Mouse (Mus musculus) left cerebral cortex, adult 2 months (tissue): ENCODE data around the gene Satb2. TPM values are rescaled to one million over a fixed set of nuclear protein-coding genes. Genes with fewer than 3 reads are reported as not detected.

Experiments
- DNase-seq, 2 experiments: peaks; one replicate each; pipeline ENCODE4 v3.0.0; 2021 to 2022; ENCODE audit warnings: low spot score in 2 of 2, mixed read lengths in 1 of 2; ENCODE audit errors: extremely low spot score in 1 of 2
- H3K27ac ChIP-seq: fragments of 200-600 bp; 2 replicates; pipeline ENCODE4 v1.8.1; 2022
- H3K4me3 ChIP-seq: fragments of 200-600 bp; 2 replicates; pipeline ENCODE4 v1.8.1; 2022
- CTCF ChIP-seq: fragments of 200-600 bp; IDR thresholded peaks from 2 replicates; pipeline ENCODE4 v1.8.1; 2022; ENCODE audit warnings: antibody characterized with exemption, mild to moderate bottlenecking, moderate library complexity
- intact Hi-C: fragments of 180-260 bp; cut with DNase I; formaldehyde crosslinking; loops from one replicate; pipeline ENCODE4 v1.15.1; 2025
- long read RNA-seq, 2 experiments: library from polyadenylated mRNA; stranded (forward); transcript quantifications; one replicate each; pipeline ENCODE4 v2.0.0; 2021; ENCODE audit warnings: borderline mapping rate in 2 of 2
- total RNA-seq, 2 experiments: library from RNA; stranded (reverse); gene quantifications; 2 replicates each; pipeline ENCODE4 v1.2.3; 2021

The Satb2 gene
- total RNA-seq, result 10 to 100 TPM; 80.2 to 91.0 TPM
- long read RNA-seq, experiment 1, full-length matches to known transcripts, result 2 of 42 reads
- long read RNA-seq, experiment 1, partial matches to known transcripts, result 21 of 42 reads
- long read RNA-seq, experiment 1, other reads (novel, unspliced or antisense), result 19 of 42 reads
- long read RNA-seq, experiment 2, full-length matches to known transcripts, result 3 of 20 reads
- long read RNA-seq, experiment 2, partial matches to known transcripts, result 10 of 20 reads
- long read RNA-seq, experiment 2, other reads (novel, unspliced or antisense), result 7 of 20 reads

DNA sequence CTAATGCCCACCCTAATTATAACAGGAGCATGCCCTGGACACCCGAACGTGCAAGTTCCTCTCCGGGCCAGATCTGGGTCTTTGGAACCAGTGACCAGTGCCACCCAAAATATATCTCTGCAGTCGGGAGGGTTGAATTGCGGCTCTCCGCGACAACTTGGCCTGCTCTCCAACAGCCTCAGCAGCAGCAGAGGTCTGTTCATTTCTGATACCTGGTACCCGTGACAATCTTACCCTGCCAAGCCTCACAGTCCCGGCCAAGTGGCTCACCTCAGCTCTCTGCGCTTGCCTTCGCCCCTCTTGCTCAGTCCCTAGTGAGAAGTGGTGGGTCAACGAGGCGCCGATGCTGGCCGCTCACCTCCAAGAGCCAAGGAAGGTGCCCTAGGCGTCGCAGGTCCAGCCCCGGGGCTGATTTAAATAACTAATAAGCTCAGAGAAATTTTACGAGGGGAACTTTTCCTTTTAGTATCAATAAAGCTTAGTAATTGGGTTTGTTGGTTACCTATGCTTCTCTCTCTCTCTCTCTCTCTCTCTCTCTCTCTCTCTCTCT is at the start of gene Satb2:
Satb2 (minus strand) TSS at position 500 of the 550 bp plus-strand sequence.
- H3K27ac ChIP-seq, result peak within 1 kb of the TSS; percentile 99
- H3K4me3 ChIP-seq, result peak within 1 kb of the TSS; percentile 94
- DNase-seq, result no peak
- intact Hi-C loops, result loop anchor here (10.0 kb wide), 1 partner anchor 853 kb away; no protein-coding TSS in a partner anchor
- no peak for TF ChIP-seq CTCF

DNA sequence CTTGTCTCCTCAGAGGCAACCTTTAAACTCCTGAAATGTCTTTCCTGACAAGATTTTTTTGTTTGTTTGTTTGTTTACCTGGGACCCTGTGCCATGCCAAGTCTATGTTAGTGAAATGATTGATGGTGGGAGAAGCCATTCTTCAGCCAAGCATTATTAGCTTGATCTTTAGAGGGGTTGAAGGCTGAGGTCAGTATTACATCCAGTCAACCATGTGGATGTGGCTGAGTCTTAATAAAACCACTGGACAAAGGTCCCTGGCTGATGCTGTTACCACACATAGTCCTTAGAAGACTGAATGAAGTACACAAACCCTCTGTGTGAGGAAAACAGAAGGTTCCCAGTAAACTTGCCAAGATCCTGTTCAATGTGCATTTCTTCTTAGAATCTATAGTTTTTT is 40.5 kb upstream of the Satb2 start:
- no peak for TF ChIP-seq CTCF
- DNase-seq, result no peak
- no peak overlapping the region for H3K27ac ChIP-seq
- intact Hi-C loops, result no loop called here
- H3K4me3 ChIP-seq, result no peak overlapping the region

DNA sequence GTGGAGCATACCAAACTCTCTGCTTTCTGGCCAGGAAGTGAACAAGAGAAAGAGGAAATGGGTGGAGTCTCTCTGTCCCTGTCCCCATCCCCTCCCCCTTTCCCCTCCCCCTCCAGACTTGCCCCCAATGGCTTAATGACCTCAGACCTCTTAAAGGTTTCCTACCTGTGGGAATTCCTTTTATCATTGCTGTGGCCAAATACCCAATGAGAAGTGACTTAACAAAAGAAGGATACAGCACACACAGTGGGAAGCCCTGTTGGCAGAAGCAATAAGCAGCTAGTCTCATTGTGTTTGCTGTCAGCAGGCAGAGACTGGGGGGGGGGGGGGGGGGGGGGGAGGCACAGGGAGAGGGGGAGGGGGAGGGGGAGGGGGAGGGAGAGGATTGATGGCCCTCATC is 35.4 kb upstream of the Satb2 start:
- DNase-seq, result no peak
- intact Hi-C loops, result no loop called here
- no peak overlapping the region for H3K27ac ChIP-seq
- no peak for TF ChIP-seq CTCF
- no peak overlapping the region for H3K4me3 ChIP-seq

DNA sequence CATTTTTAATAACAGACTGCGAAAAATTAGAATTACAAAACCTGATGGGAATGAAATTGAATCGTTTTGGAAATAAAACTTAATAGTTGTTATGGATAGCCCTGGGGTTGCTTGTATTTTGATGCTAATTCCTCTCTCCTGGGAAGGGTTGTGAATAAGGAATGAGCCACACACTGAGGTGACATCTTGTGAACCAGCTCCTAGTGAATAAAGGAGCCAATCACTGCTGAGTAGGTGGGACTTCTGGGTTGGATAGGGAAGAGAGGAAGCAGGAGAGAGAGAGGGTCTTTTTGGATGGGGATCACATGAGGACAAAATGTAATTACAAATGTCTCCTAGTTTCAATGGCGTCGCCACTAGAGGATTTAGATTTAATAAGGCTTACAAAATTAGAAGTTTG is 30.7 kb upstream of the Satb2 start:
- Histone ChIP-seq H3K27ac (no peak overlapping the region), H3K4me3 (no peak overlapping the region)
- intact Hi-C loops, result no loop called here
- DNase-seq, result no peak
- TF ChIP-seq CTCF, result no peak

DNA sequence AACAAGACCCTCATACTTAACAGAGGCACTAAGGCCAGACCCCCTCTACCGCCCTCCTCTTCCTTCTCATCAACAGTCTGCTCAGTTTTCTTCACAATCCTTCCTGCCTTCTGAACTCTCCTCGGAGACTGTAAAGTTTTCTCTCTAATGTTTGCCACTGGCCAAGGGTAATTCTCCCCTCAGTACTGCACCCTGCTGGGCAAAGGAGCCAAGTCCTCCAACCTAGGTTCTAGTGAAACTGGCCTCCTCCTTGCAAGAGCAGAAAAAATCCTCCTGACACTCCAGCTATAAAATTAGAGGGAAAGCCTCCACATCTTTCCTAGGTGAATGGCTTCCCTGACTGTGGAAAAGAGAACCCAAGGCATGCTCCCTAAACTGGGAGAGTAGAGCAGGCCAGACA is 16.6 kb upstream of the Satb2 start:
- no peak; the same call in none of the 2 replicates for TF ChIP-seq CTCF
- no peak overlapping the region for H3K4me3 ChIP-seq
- intact Hi-C loops, result no loop called here

DNA sequence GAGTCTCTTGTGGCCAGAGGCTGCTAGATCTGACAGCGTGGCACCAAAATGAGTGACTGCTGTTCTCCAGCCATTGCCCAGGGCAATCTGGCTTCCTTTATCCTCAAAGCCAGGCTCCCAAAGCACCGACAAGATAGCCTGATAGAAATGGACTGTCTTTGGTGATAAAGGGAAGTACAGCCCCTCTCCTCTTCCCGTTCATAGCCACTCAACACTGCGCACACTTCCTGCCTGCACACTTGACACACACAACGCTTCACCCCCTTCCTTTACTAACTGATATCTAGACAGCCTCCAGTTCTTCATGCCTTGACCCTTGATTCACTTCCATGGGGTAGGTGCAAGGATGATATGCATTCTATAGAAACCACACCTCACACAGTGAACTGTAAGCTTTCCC is 13.9 kb upstream of the Satb2 start:
- no peak for DNase-seq
- Histone ChIP-seq H3K4me3 (no peak overlapping the region), H3K27ac (no peak overlapping the region)
- TF ChIP-seq CTCF, result no peak
- intact Hi-C loops, result no loop called here

More for the DNA sequence above, 16.6 kb upstream of the Satb2 start:
- H3K27ac ChIP-seq, result no peak overlapping the region
- DNase-seq, result no peak

DNA sequence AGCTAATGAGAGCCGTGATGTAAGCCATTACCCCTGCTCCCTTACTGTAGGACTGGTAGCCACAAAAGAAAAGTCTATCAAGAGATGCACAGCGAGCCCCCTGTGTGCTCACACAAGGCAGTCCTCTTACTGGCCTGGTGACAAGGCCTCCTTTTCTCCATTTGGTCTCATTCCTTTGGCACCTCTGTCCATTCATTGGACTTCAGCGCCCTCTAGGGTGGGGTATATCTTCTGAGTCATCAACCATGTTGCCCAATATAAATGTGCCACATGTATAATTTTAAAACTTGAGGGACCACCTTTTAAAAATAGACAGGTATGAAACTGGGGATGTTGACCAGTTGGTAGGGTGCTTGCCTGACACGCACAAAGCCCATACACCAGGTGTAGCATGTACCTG is 13.2 kb upstream of the Satb2 start:
- intact Hi-C loops, result no loop called here
- peak; percentile 33 for TF ChIP-seq CTCF
- no peak overlapping the region for H3K4me3 ChIP-seq
- no peak overlapping the region for H3K27ac ChIP-seq
- no peak for DNase-seq

DNA sequence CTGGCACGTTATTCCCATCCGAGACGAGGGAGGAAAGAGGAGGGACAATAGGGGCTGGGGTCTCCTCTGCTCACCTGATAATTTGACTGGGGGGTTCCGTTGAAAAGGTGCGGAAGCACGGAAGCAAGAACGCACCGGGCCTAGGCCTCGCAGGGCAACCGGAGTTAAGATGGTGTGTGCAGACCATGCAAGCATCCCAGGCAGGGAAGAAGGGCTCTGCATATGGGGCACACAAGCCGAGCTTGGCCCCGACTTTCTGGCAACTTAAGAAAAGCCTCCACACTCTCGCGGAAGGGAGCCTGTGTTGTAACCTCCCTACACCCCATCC is 6.0 kb upstream of the Satb2 start:
- Histone ChIP-seq H3K27ac (no peak overlapping the region), H3K4me3 (no peak overlapping the region)
- no peak for TF ChIP-seq CTCF
- no peak for DNase-seq
- intact Hi-C loops, result loop anchor here (5.0 kb wide), 1 partner anchor 353 kb away; no protein-coding TSS in a partner anchor

DNA sequence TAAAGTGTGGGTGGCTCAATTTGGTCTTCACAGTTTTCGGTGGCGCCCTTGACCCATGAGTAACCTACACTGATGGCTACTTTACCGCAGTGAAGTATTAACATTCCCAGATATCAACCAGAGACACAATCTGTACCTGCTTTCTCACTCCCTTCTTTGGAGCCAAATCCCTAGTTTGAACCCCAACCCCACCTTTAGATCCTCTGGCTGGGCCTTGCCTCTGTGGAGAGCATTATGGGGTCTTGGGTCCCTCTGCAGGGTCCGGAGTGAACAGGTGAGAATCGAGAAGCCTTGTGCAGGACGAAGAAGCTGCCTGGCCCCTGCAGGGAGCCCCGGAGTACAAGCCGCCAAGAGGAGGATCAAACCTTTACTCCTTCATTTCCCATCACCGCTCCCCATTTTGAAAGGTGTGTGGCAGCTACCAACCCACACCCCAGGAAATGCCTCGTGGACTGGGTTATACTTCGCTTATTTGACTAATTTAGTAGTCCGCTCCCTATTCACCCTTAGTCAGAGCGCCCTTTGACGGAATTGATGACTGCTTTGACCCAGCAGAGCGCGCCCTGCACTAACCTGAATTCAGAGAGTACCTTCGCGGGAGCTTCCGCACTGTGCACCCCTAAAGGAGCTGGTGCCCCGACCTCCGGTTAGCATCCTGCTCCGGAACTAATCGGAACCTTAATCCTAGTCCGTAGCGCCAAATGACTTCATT is 5.5 kb upstream of the Satb2 start:
- intact Hi-C loops, result loop anchor here (5.0 kb wide), 1 partner anchor 353 kb away; no protein-coding TSS in a partner anchor
- no peak for TF ChIP-seq CTCF
- no peak for DNase-seq
- H3K4me3 ChIP-seq, result no peak overlapping the region
- no peak overlapping the region for H3K27ac ChIP-seq

DNA sequence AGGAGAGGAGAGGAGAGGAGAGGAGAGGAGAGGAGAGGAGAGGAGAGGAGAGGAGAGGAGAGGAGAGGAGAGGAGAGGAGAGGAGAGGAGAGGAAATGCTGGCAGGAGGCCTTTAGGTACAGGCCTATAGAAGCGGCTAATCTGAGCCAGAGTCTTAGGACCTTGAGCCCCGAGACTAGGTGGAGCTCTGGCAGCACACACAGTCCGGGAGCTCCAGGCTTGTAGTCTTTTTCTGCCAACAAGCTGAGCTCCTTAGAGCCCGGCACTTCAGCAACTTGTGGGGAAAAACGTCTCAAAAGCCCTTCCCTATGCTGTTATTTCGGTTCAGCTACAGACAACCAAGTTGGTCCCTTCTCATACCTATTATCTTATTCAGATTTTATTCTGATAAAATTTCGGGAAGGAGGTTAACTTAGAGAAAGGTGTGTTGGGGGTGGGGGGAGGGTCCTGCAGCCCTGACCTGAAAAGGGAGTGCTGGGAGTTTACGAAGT is 4.7 kb upstream of the Satb2 start:
- no peak overlapping the region for H3K27ac ChIP-seq
- DNase-seq, result no peak
- TF ChIP-seq CTCF, result no peak
- H3K4me3 ChIP-seq, result no peak overlapping the region
- intact Hi-C loops, result loop anchor here (5.0 kb wide), 1 partner anchor 354 kb away; no protein-coding TSS in a partner anchor

DNA sequence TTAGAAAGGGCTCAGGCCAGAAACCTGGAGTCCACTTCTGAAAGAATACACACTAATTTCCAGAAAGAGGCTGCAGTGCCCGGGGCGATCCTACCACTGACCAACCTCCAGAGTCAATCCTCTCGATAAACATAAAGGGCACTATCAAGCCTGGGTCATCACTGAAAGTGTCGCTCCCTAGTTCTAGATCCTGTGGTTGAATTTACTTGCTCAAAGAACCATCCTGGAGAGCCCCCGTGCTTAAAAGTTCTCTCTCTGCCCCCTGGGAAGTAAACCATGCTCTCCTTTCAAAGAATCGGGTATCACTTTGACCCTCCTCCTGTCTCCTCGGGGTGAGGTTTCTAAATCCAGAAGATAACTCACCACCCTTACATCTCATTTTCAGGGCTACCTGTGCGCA is 4.2 kb upstream of the Satb2 start:
- H3K4me3 ChIP-seq, result no peak overlapping the region
- TF ChIP-seq CTCF, result no peak
- H3K27ac ChIP-seq, result no peak overlapping the region
- intact Hi-C loops, result loop anchor here (5.0 kb wide), 1 partner anchor 355 kb away; no protein-coding TSS in a partner anchor
- no peak for DNase-seq

DNA sequence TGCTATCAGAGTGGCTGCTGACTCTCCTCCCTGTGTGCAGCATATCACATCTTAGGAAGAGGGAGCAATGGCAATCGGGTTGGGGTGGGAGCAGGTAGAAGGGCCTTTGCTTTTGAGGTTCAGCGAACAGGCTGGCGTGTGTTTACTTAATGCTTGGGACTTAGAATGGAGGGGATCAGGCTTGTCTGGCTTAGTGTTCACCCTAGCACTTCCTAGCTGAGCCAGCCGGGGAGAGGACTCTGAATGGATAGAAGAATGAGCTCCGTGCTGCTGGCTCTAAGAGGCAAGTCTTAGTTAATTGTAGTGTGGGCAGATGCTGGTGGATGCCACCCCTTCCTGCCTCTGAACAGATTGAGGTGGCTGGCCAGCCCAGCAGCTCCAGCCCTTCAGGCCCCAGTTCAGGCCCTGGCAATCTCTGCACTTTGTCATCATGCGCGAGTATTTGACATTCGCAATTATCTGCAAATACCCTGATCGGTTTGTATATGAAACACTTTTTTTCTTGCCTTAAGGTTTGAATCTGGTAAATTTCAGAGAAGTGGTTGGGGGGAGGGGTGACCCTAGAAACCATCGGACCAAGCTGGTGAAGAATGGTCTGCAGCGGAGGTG is 3.6 kb upstream of the Satb2 start:
- TF ChIP-seq CTCF, result no peak
- intact Hi-C loops, result loop anchor here (2.0 to 5.0 kb wide), 2 partner anchors 223 to 355 kb away; no protein-coding TSS in a partner anchor
- DNase-seq, result no peak
- Histone ChIP-seq H3K4me3 (no peak overlapping the region), H3K27ac (no peak overlapping the region)
